Mouse (Mus musculus) ES-Bruce4 (cell line): Measurements from ENCODE around the gene D930007J09Rik. TPM values are rescaled to one million over a fixed set of nuclear protein-coding genes. Genes with fewer than 3 reads are reported as not detected.

ENCODE experiments used
- H3K27ac ChIP-seq: 2 replicates; pipeline ENCODE4 v1.5.1; 2012; ENCODE audit warnings: low read length, inconsistent platforms; ENCODE audit not compliant: insufficient read depth
- H3K27me3 ChIP-seq: 2 replicates; pipeline ENCODE4 v1.6.1; 2012; ENCODE audit warnings: mild to moderate bottlenecking, low read length, inconsistent platforms; ENCODE audit not compliant: control insufficient read depth, poor library complexity, insufficient read depth, severe bottlenecking
- H3K36me3 ChIP-seq: 2 replicates; pipeline ENCODE4 v1.6.1; 2012; ENCODE audit warnings: inconsistent platforms, mild to moderate bottlenecking, low read length, moderate library complexity; ENCODE audit not compliant: control insufficient read depth, poor library complexity, insufficient read depth, severe bottlenecking
- H3K4me1 ChIP-seq: one replicate; pipeline ENCODE4 v1.8.1; 2011; ENCODE audit warnings: low read length; ENCODE audit not compliant: control insufficient read depth, insufficient read depth
- H3K4me3 ChIP-seq: 2 replicates; pipeline ENCODE4 v1.5.1; 2011; ENCODE audit warnings: low read depth, mild to moderate bottlenecking, low read length
- H3K9ac ChIP-seq: 2 replicates; pipeline ENCODE4 v1.6.1; 2012; ENCODE audit warnings: low read depth, mild to moderate bottlenecking, inconsistent platforms; ENCODE audit not compliant: poor library complexity, severe bottlenecking
- H3K9me3 ChIP-seq: replicated peaks from 2 replicates; pipeline ENCODE4 v1.6.1; 2012; ENCODE audit warnings: mild to moderate bottlenecking, low read length, inconsistent platforms; ENCODE audit not compliant: control insufficient read depth, poor library complexity, insufficient read depth, severe bottlenecking
- CTCF ChIP-seq: IDR thresholded peaks from one replicate; pipeline ENCODE4 v1.8.1; 2011; ENCODE audit warnings: low read depth, low read length
- EP300 ChIP-seq: IDR thresholded peaks from 2 replicates; pipeline ENCODE4 v1.6.1; 2011; ENCODE audit warnings: low read depth, low read length; ENCODE audit not compliant: insufficient read depth
- POLR2A ChIP-seq: IDR thresholded peaks from one replicate; pipeline ENCODE4 v1.8.1; 2011; ENCODE audit warnings: low read length; ENCODE audit not compliant: insufficient read depth
- polyA plus RNA-seq: library from polyadenylated mRNA; stranded (reverse); fragments of >200 nt; gene quantifications from 2 replicates; pipeline ENCODE4 v1.2.4, GENCODE M21; 2011; ENCODE audit warnings: low read depth; ENCODE audit not compliant: missing spikeins, insufficient read depth, insufficient read length

D930007J09Rik gene
- polyA plus RNA-seq, 1 experiment = not detected

DNA sequence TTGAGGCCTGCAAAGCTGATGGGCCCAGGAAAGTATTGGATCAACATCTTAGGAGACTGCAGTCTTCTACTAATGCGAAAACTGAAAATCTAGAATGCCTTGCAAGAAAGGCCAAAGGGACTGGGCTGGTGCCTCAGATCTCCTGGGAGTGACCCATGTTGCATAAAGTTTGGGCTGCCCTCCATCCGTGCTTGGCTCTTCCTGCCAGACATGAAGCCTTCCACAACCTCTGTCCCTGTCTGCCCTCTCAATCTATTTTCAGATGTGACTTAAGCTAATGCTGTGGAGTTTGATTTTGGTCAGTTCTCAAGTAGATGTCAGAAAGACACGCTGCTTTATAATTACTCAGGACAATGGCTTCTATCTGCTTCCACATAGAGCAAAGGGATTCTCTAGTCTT, 39.5 kb downstream of the D930007J09Rik start:
- TF ChIP-seq CTCF (no peak), POLR2A (no peak)
- Histone ChIP-seq H3K27ac (no peak overlapping the region), H3K4me3 (no peak overlapping the region), H3K27me3 (no peaks in the 10 kb centered on the region; the same call in 1 of the 2 replicates), H3K36me3 (no peaks in the 10 kb centered on the region), H3K9ac (no peak overlapping the region), H3K9me3 (no peaks in the 10 kb centered on the region), H3K4me1 (no peaks in the 10 kb centered on the region)

DNA sequence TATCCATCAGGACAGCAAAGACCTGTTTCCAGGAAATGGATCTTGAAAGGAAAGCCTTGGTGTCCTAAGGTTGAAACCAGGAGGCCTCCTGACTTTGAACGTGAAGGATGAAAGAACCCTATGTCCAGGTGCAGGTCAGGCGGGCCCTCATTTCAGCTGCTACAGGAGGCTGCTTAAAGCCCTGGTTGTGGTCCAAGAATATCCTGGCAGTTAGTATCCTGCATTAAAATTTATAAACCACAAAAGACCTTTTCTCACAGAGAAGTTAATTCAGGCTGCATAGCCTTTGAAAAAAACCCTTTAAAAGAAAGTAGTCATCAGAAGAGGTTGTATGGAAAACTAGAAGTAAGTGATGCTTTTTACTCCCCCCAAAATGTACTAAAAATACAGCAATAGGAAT, 41.9 kb downstream of the D930007J09Rik start:
- no peaks in the 10 kb centered on the region for H3K4me1 ChIP-seq
- no peaks in the 10 kb centered on the region; the same call in 1 of the 2 replicates for H3K27me3 ChIP-seq
- H3K4me3 ChIP-seq = no peak overlapping the region
- no peaks in the 10 kb centered on the region for H3K9me3 ChIP-seq
- H3K9ac ChIP-seq = no peak overlapping the region
- H3K36me3 ChIP-seq = no peaks in the 10 kb centered on the region
- TF ChIP-seq EP300 (no peak), CTCF (no peak), POLR2A (no peak)
- H3K27ac ChIP-seq = no peak overlapping the region

DNA sequence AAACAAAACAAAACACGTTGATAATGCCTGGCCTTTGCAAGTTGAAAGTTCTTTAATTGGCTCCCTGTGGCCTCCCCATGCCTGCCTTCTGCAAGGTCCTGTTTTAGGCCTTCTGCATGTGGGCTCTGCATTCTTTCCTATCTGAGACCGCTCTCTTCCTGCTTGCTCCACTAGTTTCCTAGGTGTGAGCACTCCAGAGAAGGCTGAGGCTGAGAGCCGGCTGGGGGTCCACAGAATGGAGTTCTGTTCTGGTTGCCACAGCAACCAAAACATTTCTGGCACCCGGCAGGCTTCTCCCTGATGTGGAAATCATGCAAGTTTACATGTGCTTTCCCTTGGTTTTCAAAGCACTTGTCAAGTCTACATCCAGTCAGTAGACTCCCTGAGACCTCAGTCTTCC, 43.6 kb downstream of the D930007J09Rik start:
- Histone ChIP-seq H3K4me1 (no peaks in the 10 kb centered on the region), H3K27me3 (no peaks in the 10 kb centered on the region; the same call in 1 of the 2 replicates), H3K9ac (no peak overlapping the region), H3K9me3 (no peaks in the 10 kb centered on the region), H3K4me3 (no peak overlapping the region), H3K27ac (no peak overlapping the region), H3K36me3 (no peaks in the 10 kb centered on the region)
- TF ChIP-seq EP300 (no peak), CTCF (no peak), POLR2A (no peak)

Other genes starting within 250 kb of the D930007J09Rik start
- not detected in 2 replicates for gene Mylk4, start 18.9 kb downstream of the D930007J09Rik start, polyA plus RNA-seq
- gene Wrnip1, start 811 bp downstream of the D930007J09Rik start, polyA plus RNA-seq = 21.5 and 23.3 TPM in 2 replicates
- 1.6 and 2.1 TPM in 2 replicates for gene Serpinb1a, start 48.3 kb upstream of the D930007J09Rik start, polyA plus RNA-seq
- gene Serpinb1c, start 95.4 kb upstream of the D930007J09Rik start, polyA plus RNA-seq = not detected in 2 replicates
- 2.3 and 6.1 TPM in 2 replicates for gene Serpinb6b, start 162.4 kb upstream of the D930007J09Rik start, polyA plus RNA-seq
- 3.4 and 3.7 TPM in 2 replicates for gene Serpinb9, start 200.4 kb upstream of the D930007J09Rik start, polyA plus RNA-seq
- gene Serpinb9b, start 224.6 kb upstream of the D930007J09Rik start, polyA plus RNA-seq = 6.5 and 7.6 TPM in 2 replicates